Mouse (Mus musculus): Measurements from ENCODE around the gene Fpgs. TPM values are rescaled to one million over a fixed set of nuclear protein-coding genes. Genes with fewer than 3 reads are reported as not detected.

Fpgs gene
- polyA plus RNA-seq, 1 experiment from 2014 or later = 33.2 TPM

DNA sequence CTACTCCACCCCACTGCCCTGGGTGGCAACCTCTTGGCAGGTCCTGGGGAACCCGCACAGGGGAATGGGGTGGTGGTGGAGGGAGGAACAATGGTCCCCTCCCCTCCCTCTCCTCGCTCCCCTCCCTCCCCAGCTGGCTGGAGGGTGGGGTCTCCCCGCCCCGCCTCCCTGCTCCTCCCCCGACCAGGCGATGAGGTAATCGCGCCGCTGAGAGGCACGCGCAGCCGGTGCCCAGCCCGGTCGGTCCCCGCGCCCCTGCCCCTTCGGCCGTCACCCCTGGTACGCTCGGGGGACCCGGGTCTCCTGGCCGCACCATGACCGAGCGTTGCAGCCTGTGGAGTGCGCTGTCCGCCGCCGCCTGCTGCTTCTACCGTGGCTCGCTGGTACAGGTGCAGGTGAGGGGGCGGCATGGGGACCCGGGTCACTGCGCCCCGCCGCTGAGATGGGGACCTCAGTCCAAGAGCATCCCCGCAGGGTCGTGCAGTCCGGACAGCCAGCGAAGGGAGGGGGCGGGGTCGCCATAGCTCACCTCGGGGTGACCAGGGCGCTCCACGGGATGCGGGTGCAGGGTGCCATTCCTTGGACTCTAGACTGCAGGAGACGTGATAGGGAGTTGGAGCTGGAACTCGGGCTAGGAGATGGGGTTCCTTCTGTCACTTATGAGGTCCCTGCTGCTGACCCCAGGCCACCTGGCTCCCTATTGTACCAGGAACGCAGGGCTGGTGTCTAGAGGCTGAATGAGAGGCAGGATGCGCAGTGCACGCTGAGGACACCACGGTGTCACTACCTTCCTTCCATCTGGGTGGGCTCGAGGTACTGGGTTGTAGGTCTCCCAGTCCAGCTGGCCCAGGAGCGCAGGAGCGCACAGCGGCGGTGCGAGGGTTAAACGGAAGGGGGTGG lies 37.6 kb upstream of the Fpgs start:
- no peaks in the 10 kb centered on the region for H3K9me3 ChIP-seq (ENCODE audit: control insufficient read depth, low read length)
- peaks cover 19% of the 10 kb centered on the region for H3K36me3 ChIP-seq (ENCODE audit: control insufficient read depth, insufficient read depth, low read length)

DNA sequence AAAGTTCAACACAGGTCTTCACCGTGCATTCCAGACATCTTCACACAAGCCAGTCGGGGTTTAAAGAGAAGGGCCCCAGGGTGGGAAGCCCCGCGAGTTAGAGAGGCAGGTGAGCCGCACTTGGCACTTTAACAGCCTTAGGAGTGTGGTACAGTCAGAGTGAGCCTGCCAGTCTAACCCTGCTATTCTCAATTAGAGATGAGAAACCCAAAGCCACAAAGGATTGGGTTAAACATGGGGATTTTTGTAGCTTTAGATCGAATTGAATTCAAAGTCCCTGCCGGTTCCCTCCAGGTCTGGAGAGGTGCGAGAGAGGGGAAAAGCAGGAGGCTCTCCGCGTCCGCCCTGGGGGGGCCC lies 36.9 kb upstream of the Fpgs start, which contains the start of gene 6330409D20Rik:
TSS of gene 6330409D20Rik (minus strand) at position 101 of the 357 bp plus-strand sequence.
- H3K27me3 ChIP-seq (ENCODE audit: control insufficient read depth, insufficient read depth, low read length) = peaks cover 22% of the 10 kb centered on the region
- 6% methylated on average over 11 of the region's 11 CpGs for WGBS
- H3K4me2 ChIP-seq (replicated peaks; ENCODE audit: low read depth, low read length) = peak within 1 kb of the TSS; percentile 87
- H3K4me1 ChIP-seq (ENCODE audit: control insufficient read depth, insufficient read depth, low read length) = peaks cover 14% of the 10 kb centered on the region
- H3K36me3 ChIP-seq (ENCODE audit: control insufficient read depth, insufficient read depth, low read length) = peaks cover 13% of the 10 kb centered on the region
- peak within 1 kb of the TSS; percentile 45 for H3K4me3 ChIP-seq (ENCODE audit: low read length)
- peak within 1 kb of the TSS; percentile 42; the same call in 1 of the 2 replicates for H3K9ac ChIP-seq (ENCODE audit: low read depth, low read length)
- H3K9me3 ChIP-seq (ENCODE audit: control insufficient read depth, low read length) = no peaks in the 10 kb centered on the region
- ATAC-seq (ENCODE audit: low FRiP score, low TSS enrichment) = no peak
- H3K27ac ChIP-seq (ENCODE audit: low read depth, low read length) = no peak within 1 kb of the TSS

More for the DNA sequence above, 37.6 kb upstream of the Fpgs start:
- H3K27me3 ChIP-seq (ENCODE audit: control insufficient read depth, insufficient read depth, low read length) = peaks cover 22% of the 10 kb centered on the region
- peak; percentile 44 for ATAC-seq (ENCODE audit: low FRiP score, low TSS enrichment)
- peaks cover 14% of the 10 kb centered on the region for H3K4me1 ChIP-seq (ENCODE audit: control insufficient read depth, insufficient read depth, low read length)
- peak overlapping the region; percentile 45 for H3K4me3 ChIP-seq (ENCODE audit: low read length)
- H3K4me2 ChIP-seq (replicated peaks; ENCODE audit: low read depth, low read length) = peak overlapping the region; percentile 87
- no peak overlapping the region for H3K27ac ChIP-seq (ENCODE audit: low read depth, low read length)
- 6% methylated on average over 41 of the region's 58 CpGs for WGBS
- H3K9ac ChIP-seq (ENCODE audit: low read depth, low read length) = peak overlapping the region; percentile 42; the same call in 1 of the 2 replicates

DNA sequence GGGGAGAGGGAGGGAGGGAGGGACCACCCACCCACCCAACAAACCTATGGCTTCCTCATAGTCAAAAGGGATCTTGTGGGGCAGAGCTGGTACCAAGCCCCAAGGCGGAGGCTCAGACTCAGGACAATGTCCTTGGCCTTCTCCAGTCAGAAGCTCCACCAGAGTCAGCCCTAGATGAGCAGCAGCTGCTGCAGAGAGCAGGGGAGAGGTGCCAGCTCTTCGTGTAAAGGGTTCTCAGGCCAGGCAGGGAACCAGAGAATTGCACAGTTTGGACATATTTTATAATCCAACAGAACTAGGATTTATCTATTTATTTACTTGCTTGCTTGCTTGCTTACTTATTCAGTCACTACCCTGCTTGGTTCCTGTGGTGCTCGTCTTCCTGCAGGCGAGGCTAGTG lies 35.4 kb upstream of the Fpgs start:
- Histone ChIP-seq H3K9ac (ENCODE audit: low read depth, low read length) (no peak overlapping the region), H3K4me3 (ENCODE audit: low read length) (no peak overlapping the region), H3K4me1 (ENCODE audit: control insufficient read depth, insufficient read depth, low read length) (peaks cover 25% of the 10 kb centered on the region), H3K4me2 (replicated peaks; ENCODE audit: low read depth, low read length) (no peak overlapping the region), H3K27ac (ENCODE audit: low read depth, low read length) (no peak overlapping the region), H3K27me3 (ENCODE audit: control insufficient read depth, insufficient read depth, low read length) (peaks cover 22% of the 10 kb centered on the region), H3K36me3 (ENCODE audit: control insufficient read depth, insufficient read depth, low read length) (peaks cover 7% of the 10 kb centered on the region; the same call in 1 of the 2 replicates), H3K9me3 (ENCODE audit: control insufficient read depth, low read length) (no peaks in the 10 kb centered on the region)
- no peak for ATAC-seq (ENCODE audit: low FRiP score, low TSS enrichment)
- 79% methylated on average over 4 of the region's 4 CpGs for WGBS

GRCm38 (mm10) chr2:32737008-32737407 lies 33.1 kb upstream of the Fpgs start:
- no peak overlapping the region for H3K4me2 ChIP-seq (replicated peaks; ENCODE audit: low read depth, low read length)
- H3K4me1 ChIP-seq (ENCODE audit: control insufficient read depth, insufficient read depth, low read length) = peaks cover 24% of the 10 kb centered on the region
- H3K9me3 ChIP-seq (ENCODE audit: control insufficient read depth, low read length) = no peaks in the 10 kb centered on the region
- 65% methylated on average over 6 of the region's 6 CpGs for WGBS
- H3K36me3 ChIP-seq (ENCODE audit: control insufficient read depth, insufficient read depth, low read length) = peaks cover 7% of the 10 kb centered on the region; the same call in 1 of the 2 replicates
- H3K9ac ChIP-seq (ENCODE audit: low read depth, low read length) = no peak overlapping the region
- H3K27me3 ChIP-seq (ENCODE audit: control insufficient read depth, insufficient read depth, low read length) = peaks cover 15% of the 10 kb centered on the region
- no peak overlapping the region for H3K27ac ChIP-seq (ENCODE audit: low read depth, low read length)
- H3K4me3 ChIP-seq (ENCODE audit: low read length) = no peak overlapping the region
- ATAC-seq (ENCODE audit: low FRiP score, low TSS enrichment) = no peak

GRCm38 (mm10) chr2:32736306-32736829 lies 32.4 kb upstream of the Fpgs start:
- WGBS = 47% methylated on average over 3 of the region's 3 CpGs
- Histone ChIP-seq H3K36me3 (ENCODE audit: control insufficient read depth, insufficient read depth, low read length) (peaks cover 5% of the 10 kb centered on the region; the same call in 1 of the 2 replicates), H3K27me3 (ENCODE audit: control insufficient read depth, insufficient read depth, low read length) (peaks cover 9% of the 10 kb centered on the region), H3K4me3 (ENCODE audit: low read length) (no peak overlapping the region), H3K9ac (ENCODE audit: low read depth, low read length) (no peak overlapping the region), H3K4me1 (ENCODE audit: control insufficient read depth, insufficient read depth, low read length) (peaks cover 20% of the 10 kb centered on the region), H3K4me2 (replicated peaks; ENCODE audit: low read depth, low read length) (no peak overlapping the region), H3K9me3 (ENCODE audit: control insufficient read depth, low read length) (no peaks in the 10 kb centered on the region), H3K27ac (ENCODE audit: low read depth, low read length) (no peak overlapping the region)
- no peak for ATAC-seq (ENCODE audit: low FRiP score, low TSS enrichment)

GRCm38 (mm10) chr2:32734933-32735332 lies 31.0 kb upstream of the Fpgs start:
- Histone ChIP-seq H3K27ac (ENCODE audit: low read depth, low read length) (peak overlapping the region; percentile 39; the same call in 1 of the 2 replicates), H3K4me3 (ENCODE audit: low read length) (no peak overlapping the region), H3K36me3 (ENCODE audit: control insufficient read depth, insufficient read depth, low read length) (peaks cover 5% of the 10 kb centered on the region; the same call in 1 of the 2 replicates), H3K4me2 (replicated peaks; ENCODE audit: low read depth, low read length) (no peak overlapping the region), H3K9ac (ENCODE audit: low read depth, low read length) (no peak overlapping the region), H3K27me3 (ENCODE audit: control insufficient read depth, insufficient read depth, low read length) (no peaks in the 10 kb centered on the region), H3K9me3 (ENCODE audit: control insufficient read depth, low read length) (no peaks in the 10 kb centered on the region), H3K4me1 (ENCODE audit: control insufficient read depth, insufficient read depth, low read length) (peaks cover 26% of the 10 kb centered on the region)
- 48% methylated on average over 4 of the region's 4 CpGs for WGBS
- ATAC-seq (ENCODE audit: low FRiP score, low TSS enrichment) = no peak

DNA sequence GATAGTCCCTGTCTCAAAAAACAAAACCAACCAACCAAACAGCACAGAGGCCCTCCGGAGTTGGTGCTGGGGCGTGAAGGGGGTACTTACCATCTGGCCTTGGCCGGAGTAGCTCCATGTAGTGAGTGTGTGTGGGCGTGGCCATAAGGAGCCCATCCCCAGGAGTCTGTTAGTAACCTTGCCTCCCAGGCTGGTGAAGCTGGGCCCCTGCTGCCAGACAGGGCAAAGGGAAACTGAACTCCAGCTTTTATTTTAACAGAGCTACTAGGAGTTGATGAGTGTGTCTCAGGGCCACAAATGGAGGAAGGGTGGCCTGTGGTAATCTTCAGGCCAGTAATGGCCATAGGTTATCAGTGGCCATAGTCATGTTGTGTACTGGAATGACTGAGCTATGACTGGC lies 30.5 kb upstream of the Fpgs start:
- ATAC-seq (ENCODE audit: low FRiP score, low TSS enrichment) = 0 out of 2 replicates have a peak, but pooled peaks have one; percentile 68
- 19% methylated on average over 4 of the region's 4 CpGs for WGBS
- Histone ChIP-seq H3K4me3 (ENCODE audit: low read length) (no peak overlapping the region), H3K4me1 (ENCODE audit: control insufficient read depth, insufficient read depth, low read length) (peaks cover 26% of the 10 kb centered on the region), H3K4me2 (replicated peaks; ENCODE audit: low read depth, low read length) (no peak overlapping the region), H3K27ac (ENCODE audit: low read depth, low read length) (peak overlapping the region; percentile 39; the same call in 1 of the 2 replicates), H3K27me3 (ENCODE audit: control insufficient read depth, insufficient read depth, low read length) (no peaks in the 10 kb centered on the region), H3K9ac (ENCODE audit: low read depth, low read length) (no peak overlapping the region), H3K36me3 (ENCODE audit: control insufficient read depth, insufficient read depth, low read length) (peaks cover 5% of the 10 kb centered on the region; the same call in 1 of the 2 replicates), H3K9me3 (ENCODE audit: control insufficient read depth, low read length) (no peaks in the 10 kb centered on the region)

GRCm38 (mm10) chr2:32732695-32733094 lies 28.8 kb upstream of the Fpgs start:
- Histone ChIP-seq H3K27me3 (ENCODE audit: control insufficient read depth, insufficient read depth, low read length) (no peaks in the 10 kb centered on the region), H3K9ac (ENCODE audit: low read depth, low read length) (no peak overlapping the region), H3K4me2 (replicated peaks; ENCODE audit: low read depth, low read length) (no peak overlapping the region), H3K4me1 (ENCODE audit: control insufficient read depth, insufficient read depth, low read length) (peaks cover 26% of the 10 kb centered on the region), H3K9me3 (ENCODE audit: control insufficient read depth, low read length) (no peaks in the 10 kb centered on the region), H3K36me3 (ENCODE audit: control insufficient read depth, insufficient read depth, low read length) (0 out of 2 replicates have a peak, but pooled peaks cover 4% of the 10 kb centered on the region), H3K27ac (ENCODE audit: low read depth, low read length) (no peak overlapping the region), H3K4me3 (ENCODE audit: low read length) (no peak overlapping the region)
- WGBS = 83% methylated on average over 6 of the region's 6 CpGs
- no peak for ATAC-seq (ENCODE audit: low FRiP score, low TSS enrichment)

GRCm38 (mm10) chr2:32731911-32732310 lies 28.0 kb upstream of the Fpgs start:
- ATAC-seq (ENCODE audit: low FRiP score, low TSS enrichment) = no peak
- H3K4me2 ChIP-seq (replicated peaks; ENCODE audit: low read depth, low read length) = 0 out of 2 replicates have a peak overlapping the region, but pooled peaks have one; percentile 8
- no peaks in the 10 kb centered on the region for H3K27me3 ChIP-seq (ENCODE audit: control insufficient read depth, insufficient read depth, low read length)
- H3K36me3 ChIP-seq (ENCODE audit: control insufficient read depth, insufficient read depth, low read length) = no peaks in the 10 kb centered on the region
- WGBS = 63% methylated on average over 4 of the region's 4 CpGs
- H3K9ac ChIP-seq (ENCODE audit: low read depth, low read length) = no peak overlapping the region
- H3K27ac ChIP-seq (ENCODE audit: low read depth, low read length) = peak overlapping the region; percentile 12
- H3K4me3 ChIP-seq (ENCODE audit: low read length) = no peak overlapping the region
- H3K9me3 ChIP-seq (ENCODE audit: control insufficient read depth, low read length) = no peaks in the 10 kb centered on the region
- peaks cover 26% of the 10 kb centered on the region for H3K4me1 ChIP-seq (ENCODE audit: control insufficient read depth, insufficient read depth, low read length)
